Mouse (Mus musculus): ENCODE measurements around the gene Stxbp1. TPM values are rescaled to one million over a fixed set of nuclear protein-coding genes. Genes with fewer than 3 reads are reported as not detected.

Stxbp1 gene
- polyA plus RNA-seq, 1 experiment = 1.6 TPM

- Histone ChIP-seq H3K27me3 (replicated peaks) (peaks cover 83% of the 10 kb centered on the region), H3K36me3 (replicated peaks; ENCODE audit: low read length) (no peaks in the 10 kb centered on the region), H3K9me3 (no peaks in the 10 kb centered on the region), H3K4me1 (peaks cover 49% of the 10 kb centered on the region), H3K4me3 (replicated peaks) (peak overlapping the region; percentile 94)
- TF ChIP-seq GATA1 (IDR thresholded peaks at IDR 0.05; ENCODE audit: borderline replicate concordance, low read length) (no peak), FLI1 (IDR thresholded peaks at IDR 0.05; ENCODE audit: low read length) (no peak)
Observed at GRCm38 (mm10) chr2:32874951-32875674, 28.1 kb upstream of the Stxbp1 start.

DNA sequence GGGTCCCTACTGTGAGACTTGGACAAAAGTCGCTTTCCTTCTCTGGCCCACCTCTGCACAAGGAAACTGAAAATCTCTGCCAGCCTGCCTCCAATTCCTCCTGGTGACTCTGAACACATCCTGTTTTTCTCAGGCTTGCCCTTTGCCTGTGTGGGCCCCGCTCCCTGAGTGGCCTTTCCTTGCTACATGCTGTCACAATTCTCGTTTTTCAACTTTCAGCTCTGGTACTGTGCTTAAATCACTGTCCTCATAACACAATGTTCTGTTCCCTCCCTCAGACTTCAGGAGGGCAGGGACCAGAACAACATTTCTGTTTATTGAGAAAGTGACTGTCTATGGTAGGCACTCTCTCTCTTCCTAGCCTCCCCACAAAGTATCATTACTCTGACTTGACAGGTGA, 27.0 kb upstream of the Stxbp1 start:
- Histone ChIP-seq H3K9me3 (no peaks in the 10 kb centered on the region), H3K27me3 (replicated peaks) (peaks cover 76% of the 10 kb centered on the region), H3K4me1 (peaks cover 54% of the 10 kb centered on the region), H3K36me3 (replicated peaks; ENCODE audit: low read length) (no peaks in the 10 kb centered on the region), H3K4me3 (replicated peaks) (no peak overlapping the region)
- TF ChIP-seq GATA1 (IDR thresholded peaks at IDR 0.05; ENCODE audit: borderline replicate concordance, low read length) (no peak), FLI1 (IDR thresholded peaks at IDR 0.05; ENCODE audit: low read length) (no peak)

DNA sequence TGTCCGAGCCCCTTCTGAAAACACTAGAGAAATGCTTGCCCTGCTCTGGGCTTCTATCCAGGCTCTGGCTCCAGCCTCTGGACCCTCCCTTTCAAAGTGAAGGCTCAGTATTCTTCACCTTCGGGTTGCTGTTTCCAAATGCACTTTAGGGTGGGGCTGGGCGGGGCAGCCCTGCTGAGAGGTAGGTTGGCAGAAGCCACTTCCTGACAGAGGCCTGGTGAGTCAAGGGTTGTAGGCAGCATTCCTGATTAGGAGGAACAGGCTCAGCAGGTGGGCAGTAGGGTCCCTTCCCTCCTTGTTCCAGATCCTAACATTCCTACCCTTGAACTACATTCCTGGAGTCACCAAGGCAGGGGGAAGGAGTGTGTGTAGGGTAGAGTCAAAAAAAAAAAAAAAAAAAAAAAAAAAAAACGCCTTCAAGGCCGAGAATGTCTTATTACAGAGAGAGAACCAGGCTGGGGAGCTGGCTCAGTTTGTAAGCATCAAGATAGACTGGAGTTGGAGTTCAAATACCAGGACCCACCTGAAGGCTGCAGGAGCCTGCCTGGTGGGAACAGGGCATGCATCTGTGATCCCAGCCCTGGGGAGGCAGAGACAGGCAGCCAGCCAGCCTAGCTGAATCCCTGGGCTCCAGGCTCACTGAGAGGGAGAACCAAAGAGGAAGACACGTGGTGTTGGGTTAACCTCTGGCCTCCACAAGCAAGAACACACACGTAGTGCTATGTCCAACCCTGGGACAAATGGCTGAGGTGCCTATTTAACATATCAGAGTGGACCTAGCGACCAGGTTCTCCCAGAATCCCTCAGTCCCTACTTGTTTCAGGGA, 23.4 kb upstream of the Stxbp1 start:
- Histone ChIP-seq H3K4me3 (replicated peaks) (no peak overlapping the region), H3K36me3 (replicated peaks; ENCODE audit: low read length) (no peaks in the 10 kb centered on the region), H3K4me1 (peaks cover 38% of the 10 kb centered on the region), H3K9me3 (peaks cover 3% of the 10 kb centered on the region; the same call in 1 of the 2 replicates), H3K27me3 (replicated peaks) (peaks cover 66% of the 10 kb centered on the region)
- TF ChIP-seq FLI1 (IDR thresholded peaks at IDR 0.05; ENCODE audit: low read length) (no peak), GATA1 (IDR thresholded peaks at IDR 0.05; ENCODE audit: borderline replicate concordance, low read length) (no peak)

- Histone ChIP-seq H3K9me3 (peaks cover 3% of the 10 kb centered on the region; the same call in 1 of the 2 replicates), H3K27me3 (replicated peaks) (peaks cover 63% of the 10 kb centered on the region), H3K4me3 (replicated peaks) (no peak overlapping the region), H3K4me1 (peaks cover 34% of the 10 kb centered on the region), H3K36me3 (replicated peaks; ENCODE audit: low read length) (no peaks in the 10 kb centered on the region)
- TF ChIP-seq FLI1 (IDR thresholded peaks at IDR 0.05; ENCODE audit: low read length) = no peak
- no peak for TF ChIP-seq GATA1 (IDR thresholded peaks at IDR 0.05; ENCODE audit: borderline replicate concordance, low read length)
Observed at GRCm38 (mm10) chr2:32869721-32870274, 22.8 kb upstream of the Stxbp1 start.

- Histone ChIP-seq H3K4me1 (peaks cover 33% of the 10 kb centered on the region), H3K9me3 (peaks cover 3% of the 10 kb centered on the region; the same call in 1 of the 2 replicates), H3K4me3 (replicated peaks) (peak overlapping the region; percentile 60), H3K27me3 (replicated peaks) (peaks cover 52% of the 10 kb centered on the region), H3K36me3 (replicated peaks; ENCODE audit: low read length) (no peaks in the 10 kb centered on the region)
- TF ChIP-seq GATA1 (IDR thresholded peaks at IDR 0.05; ENCODE audit: borderline replicate concordance, low read length) = no peak
- TF ChIP-seq FLI1 (IDR thresholded peaks at IDR 0.05; ENCODE audit: low read length) = no peak
Observed at GRCm38 (mm10) chr2:32867354-32867753, 20.3 kb upstream of the Stxbp1 start.

DNA sequence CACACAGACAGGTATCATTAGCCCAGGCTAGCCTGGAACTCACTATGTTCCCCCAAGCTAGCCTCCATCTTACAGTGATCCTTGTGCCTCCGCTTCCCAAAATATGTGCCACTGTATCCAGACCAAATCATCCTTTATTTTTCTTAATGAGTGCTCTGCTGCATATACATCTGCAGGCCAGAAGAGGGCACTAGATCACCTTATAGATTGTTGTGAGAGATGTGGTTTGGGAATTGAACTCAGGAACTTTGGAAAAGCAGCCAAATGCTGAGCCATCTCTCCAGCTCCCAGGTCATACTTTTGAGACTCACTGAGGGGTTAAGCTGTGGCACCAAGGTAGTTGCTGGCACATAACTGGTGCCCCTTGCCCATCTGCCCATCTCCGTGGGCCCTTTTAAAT, 17.7 kb upstream of the Stxbp1 start:
- Histone ChIP-seq H3K4me1 (peaks cover 20% of the 10 kb centered on the region), H3K9me3 (peaks cover 3% of the 10 kb centered on the region; the same call in 1 of the 2 replicates), H3K4me3 (replicated peaks) (no peak overlapping the region), H3K27me3 (replicated peaks) (peaks cover 55% of the 10 kb centered on the region), H3K36me3 (replicated peaks; ENCODE audit: low read length) (no peaks in the 10 kb centered on the region)
- TF ChIP-seq FLI1 (IDR thresholded peaks at IDR 0.05; ENCODE audit: low read length) (no peak), GATA1 (IDR thresholded peaks at IDR 0.05; ENCODE audit: borderline replicate concordance, low read length) (no peak)

DNA sequence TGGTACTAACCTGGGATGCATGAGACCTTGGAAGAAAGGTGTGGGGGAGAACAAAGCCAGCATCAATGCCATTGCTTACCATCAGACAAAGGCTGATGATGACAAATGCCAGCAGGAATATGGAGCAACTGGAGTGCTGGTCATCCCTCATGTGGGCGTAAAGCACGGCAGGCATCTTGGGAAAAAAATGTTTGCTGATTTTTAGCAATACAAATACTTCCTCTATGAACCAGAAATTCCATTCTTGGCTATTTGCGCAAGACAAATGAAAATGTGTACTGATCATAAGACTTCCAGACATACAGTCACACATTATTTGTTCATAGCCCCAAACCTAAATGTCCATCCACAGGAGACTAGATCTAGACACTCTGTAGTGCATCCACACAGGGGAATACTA, 16.3 kb upstream of the Stxbp1 start:
- H3K9me3 ChIP-seq = peaks cover 3% of the 10 kb centered on the region; the same call in 1 of the 2 replicates
- H3K4me3 ChIP-seq (replicated peaks) = no peak overlapping the region
- peaks cover 21% of the 10 kb centered on the region for H3K4me1 ChIP-seq
- H3K36me3 ChIP-seq (replicated peaks; ENCODE audit: low read length) = no peaks in the 10 kb centered on the region
- peaks cover 56% of the 10 kb centered on the region for H3K27me3 ChIP-seq (replicated peaks)
- TF ChIP-seq FLI1 (IDR thresholded peaks at IDR 0.05; ENCODE audit: low read length) (no peak), GATA1 (IDR thresholded peaks at IDR 0.05; ENCODE audit: borderline replicate concordance, low read length) (no peak)

GRCm38 (mm10) chr2:32860799-32861198, 13.8 kb upstream of the Stxbp1 start:
- H3K4me3 ChIP-seq (replicated peaks) = no peak overlapping the region
- peaks cover 15% of the 10 kb centered on the region for H3K4me1 ChIP-seq
- H3K9me3 ChIP-seq = no peaks in the 10 kb centered on the region
- no peaks in the 10 kb centered on the region for H3K36me3 ChIP-seq (replicated peaks; ENCODE audit: low read length)
- TF ChIP-seq GATA1 (IDR thresholded peaks at IDR 0.05; ENCODE audit: borderline replicate concordance, low read length) = no peak
- no peak for TF ChIP-seq FLI1 (IDR thresholded peaks at IDR 0.05; ENCODE audit: low read length)
- peaks cover 39% of the 10 kb centered on the region for H3K27me3 ChIP-seq (replicated peaks)

DNA sequence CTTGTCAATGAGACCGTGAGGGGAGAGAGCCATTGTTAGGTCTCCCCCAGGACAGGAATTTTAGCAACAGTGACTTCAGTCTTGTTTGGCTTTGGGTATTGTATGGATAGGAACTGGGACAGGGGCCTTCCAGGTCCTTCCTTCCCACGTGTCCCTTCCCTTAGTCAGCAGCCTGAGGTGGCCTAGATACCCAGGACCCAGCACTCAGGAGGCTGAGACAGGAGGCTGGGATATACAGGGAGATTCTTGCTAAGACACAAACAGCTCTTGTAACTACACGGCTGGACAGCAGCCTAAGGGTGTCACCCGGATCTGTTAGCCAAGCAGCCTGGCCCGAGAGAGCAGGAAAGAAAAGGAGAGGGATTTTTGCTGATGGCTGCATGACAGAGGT, 12.6 kb upstream of the Stxbp1 start:
- TF ChIP-seq GATA1 (IDR thresholded peaks at IDR 0.05; ENCODE audit: borderline replicate concordance, low read length) = no peak
- no peak for TF ChIP-seq FLI1 (IDR thresholded peaks at IDR 0.05; ENCODE audit: low read length)
- Histone ChIP-seq H3K27me3 (replicated peaks) (peaks cover 32% of the 10 kb centered on the region), H3K9me3 (no peaks in the 10 kb centered on the region), H3K4me3 (replicated peaks) (no peak overlapping the region), H3K4me1 (peaks cover 21% of the 10 kb centered on the region), H3K36me3 (replicated peaks; ENCODE audit: low read length) (no peaks in the 10 kb centered on the region)

Data from megakaryocyte, embryonic 14.5 days (primary cell).